Mouse (Mus musculus): ENCODE results near the gene Mrpl54.

GRCm38 (mm10) chr10:81217964-81218363 is 48.8 kb downstream of the Mrpl54 start:
- TF ChIP-seq POLR2A (IDR thresholded peaks at IDR 0.05; ENCODE audit: borderline replicate concordance, extremely low read depth, low read depth, low read length): no peak
- peak; percentile 82 for TF ChIP-seq CTCF (IDR thresholded peaks at IDR 0.05; ENCODE audit: insufficient read depth, low read length)

All from lung, adult 2 months (tissue).